Mouse (Mus musculus): Measurements from ENCODE around the gene Ppp4r1. TPM values are rescaled to one million over a fixed set of nuclear protein-coding genes. Genes with fewer than 3 reads are reported as not detected.

Ppp4r1 gene
- total RNA-seq, 2 experiments from 2014 or later, result 32.3 to 35.1 TPM

DNA sequence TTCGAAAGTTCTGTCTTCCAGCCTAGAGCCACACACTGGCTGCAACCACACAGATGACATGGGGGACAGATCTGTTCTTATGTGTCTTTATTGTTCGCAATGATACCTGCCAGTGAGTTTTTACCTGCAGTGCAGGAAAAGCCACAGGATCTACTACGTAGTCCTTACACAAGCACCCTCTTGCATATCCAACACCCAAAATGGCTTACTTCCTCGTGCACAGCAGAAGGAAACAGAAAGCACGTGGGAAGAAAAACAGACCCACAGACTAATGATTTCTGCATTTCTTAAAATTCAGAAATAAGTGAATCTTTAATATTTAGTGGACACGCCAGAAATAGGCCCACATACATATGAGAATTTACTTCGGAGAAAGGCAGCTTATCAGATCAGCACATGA lies 32.6 kb upstream of the Ppp4r1 start:
- no peak overlapping the region for H3K4me3 ChIP-seq
- H3K27ac ChIP-seq, result no peak overlapping the region
- no peak for DNase-seq (ENCODE audit: low spot score in 2 of 2)
- TF ChIP-seq CTCF (conservative IDR thresholded peaks at IDR 0.05), result no peak

DNA sequence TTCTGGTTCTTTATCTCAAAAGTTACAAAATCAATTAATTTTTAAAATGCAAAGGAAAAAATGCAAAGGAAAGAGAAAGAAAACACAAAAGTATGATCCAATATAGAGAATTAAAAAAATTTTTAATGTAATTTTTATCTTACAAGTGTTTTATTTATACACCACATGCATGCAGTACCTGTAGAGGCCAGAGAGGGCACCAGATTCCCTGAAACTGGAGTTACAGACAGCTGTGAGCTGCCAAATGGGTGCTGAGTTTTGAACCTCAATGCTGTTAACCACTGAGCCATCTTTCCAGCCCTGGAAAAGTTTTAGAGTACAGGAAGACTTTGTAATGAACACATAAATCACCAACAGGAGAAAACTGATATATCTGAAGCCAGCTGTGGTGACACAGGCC lies 32.1 kb upstream of the Ppp4r1 start:
- DNase-seq (ENCODE audit: low spot score in 2 of 2), result no peak
- H3K27ac ChIP-seq, result no peak overlapping the region
- no peak overlapping the region for H3K4me3 ChIP-seq
- TF ChIP-seq CTCF (conservative IDR thresholded peaks at IDR 0.05), result peak; percentile 65

DNA sequence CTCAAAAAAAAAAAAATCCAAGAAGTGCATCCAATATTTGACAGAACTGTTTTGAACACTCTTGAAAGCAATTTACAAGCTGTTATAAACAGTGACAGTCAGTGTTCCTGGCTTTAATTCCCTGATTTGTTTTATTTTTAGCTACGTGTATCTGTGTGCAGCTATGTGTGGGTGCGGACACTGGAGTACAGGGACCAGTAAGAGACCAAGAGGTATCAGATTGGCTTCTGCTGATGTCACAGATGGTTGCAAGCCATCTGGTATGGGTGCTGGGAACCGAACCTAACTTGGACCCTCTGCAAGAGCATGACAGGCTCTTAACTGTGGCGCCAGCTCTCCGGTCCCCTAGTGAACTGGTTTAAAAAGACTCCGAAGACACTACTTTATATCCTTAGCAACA lies 29.2 kb upstream of the Ppp4r1 start:
- no peak overlapping the region for H3K4me3 ChIP-seq
- H3K27ac ChIP-seq, result no peak overlapping the region
- no peak for TF ChIP-seq CTCF (conservative IDR thresholded peaks at IDR 0.05)
- DNase-seq (ENCODE audit: low spot score in 2 of 2), result no peak

DNA sequence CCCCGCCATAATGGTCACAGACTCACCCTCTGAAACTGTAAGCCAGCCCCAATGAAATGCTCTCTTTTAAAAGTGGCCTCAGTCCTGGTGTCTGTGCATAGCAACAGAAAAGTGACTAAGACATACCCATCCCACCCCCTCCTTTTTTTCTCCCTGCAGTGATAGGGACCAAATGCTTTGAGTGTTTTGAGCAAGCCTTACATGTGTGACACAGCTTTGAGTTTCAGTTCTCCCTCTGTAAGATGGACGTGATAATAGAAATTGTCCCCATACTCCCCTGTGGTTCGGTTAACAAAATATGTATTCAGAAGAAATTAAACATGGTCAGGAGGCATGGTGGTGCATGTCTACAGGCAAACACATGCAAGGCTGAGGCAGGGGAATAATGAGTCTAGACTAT lies 26.5 kb upstream of the Ppp4r1 start:
- TF ChIP-seq CTCF (conservative IDR thresholded peaks at IDR 0.05), result no peak
- Histone ChIP-seq H3K4me3 (no peak overlapping the region), H3K27ac (no peak overlapping the region)
- no peak for DNase-seq (ENCODE audit: low spot score in 2 of 2)

DNA sequence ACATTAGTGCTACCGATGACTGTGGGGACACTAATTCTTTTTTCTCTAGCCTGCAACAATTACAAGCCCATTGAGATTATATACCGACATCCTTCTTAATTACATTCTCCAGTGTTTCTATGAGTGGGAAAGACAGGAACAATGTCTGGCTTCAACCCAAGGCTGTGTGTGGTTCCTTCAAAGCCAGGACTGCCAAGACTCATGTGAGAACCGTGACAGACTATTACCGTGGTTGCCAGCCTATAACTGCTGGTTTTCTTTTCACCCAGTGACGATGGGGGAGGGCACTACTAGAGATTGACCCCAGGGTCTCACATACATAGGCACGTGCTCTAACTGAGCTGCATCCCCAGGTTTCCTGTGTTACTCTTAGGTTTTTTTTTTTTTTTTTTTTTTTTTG lies 25.2 kb upstream of the Ppp4r1 start:
- no peak for DNase-seq (ENCODE audit: low spot score in 2 of 2)
- Histone ChIP-seq H3K27ac (no peak overlapping the region), H3K4me3 (no peak overlapping the region)
- TF ChIP-seq CTCF (conservative IDR thresholded peaks at IDR 0.05), result no peak

DNA sequence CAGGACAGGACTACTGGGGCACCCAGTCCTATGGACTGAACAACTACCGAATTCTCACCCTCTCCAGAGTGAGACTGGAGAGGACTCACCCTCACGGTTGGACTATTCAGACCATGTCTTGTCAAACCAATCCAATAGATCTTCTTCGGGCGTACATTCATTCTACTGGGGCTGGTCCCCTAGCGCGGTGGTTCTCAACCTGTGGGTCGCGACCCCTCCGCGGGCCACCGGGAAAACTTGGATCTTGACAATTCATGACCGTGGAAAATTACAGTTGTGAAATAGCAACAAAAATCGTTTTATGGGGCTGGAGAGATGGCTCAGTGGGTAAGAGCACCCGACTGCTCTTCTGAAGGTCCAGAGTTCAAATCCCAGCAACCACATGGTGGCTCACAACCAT lies 19.2 kb upstream of the Ppp4r1 start:
- TF ChIP-seq CTCF (conservative IDR thresholded peaks at IDR 0.05), result no peak
- Histone ChIP-seq H3K4me3 (no peak overlapping the region), H3K27ac (no peak overlapping the region)
- DNase-seq (ENCODE audit: low spot score in 2 of 2), result no peak

DNA sequence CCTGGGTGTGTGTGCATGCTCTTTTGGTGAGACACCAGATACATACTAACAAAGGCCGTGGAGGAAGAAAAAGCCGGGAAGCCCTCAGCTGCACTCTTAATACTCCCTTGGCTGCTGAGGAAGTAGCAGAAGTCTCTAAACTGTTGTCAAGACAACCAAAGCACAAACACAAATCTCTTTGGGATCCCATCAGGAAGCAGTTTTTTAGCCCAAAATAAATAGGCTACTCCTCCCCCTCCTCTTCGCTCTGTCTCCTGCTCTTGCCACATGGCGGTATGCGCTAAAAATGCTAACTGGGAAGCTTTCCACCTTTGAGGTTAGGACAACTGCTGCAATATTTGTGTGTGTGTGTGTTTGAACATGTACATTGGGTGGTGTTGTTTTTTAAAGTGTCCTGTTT lies 13.9 kb upstream of the Ppp4r1 start:
- peak; percentile 49 to 60 for DNase-seq (ENCODE audit: low spot score in 2 of 2)
- Histone ChIP-seq H3K27ac (peak overlapping the region; percentile 68), H3K4me3 (peak overlapping the region; percentile 21; the same call in 1 of the 2 replicates)
- TF ChIP-seq CTCF (conservative IDR thresholded peaks at IDR 0.05), result no peak

DNA sequence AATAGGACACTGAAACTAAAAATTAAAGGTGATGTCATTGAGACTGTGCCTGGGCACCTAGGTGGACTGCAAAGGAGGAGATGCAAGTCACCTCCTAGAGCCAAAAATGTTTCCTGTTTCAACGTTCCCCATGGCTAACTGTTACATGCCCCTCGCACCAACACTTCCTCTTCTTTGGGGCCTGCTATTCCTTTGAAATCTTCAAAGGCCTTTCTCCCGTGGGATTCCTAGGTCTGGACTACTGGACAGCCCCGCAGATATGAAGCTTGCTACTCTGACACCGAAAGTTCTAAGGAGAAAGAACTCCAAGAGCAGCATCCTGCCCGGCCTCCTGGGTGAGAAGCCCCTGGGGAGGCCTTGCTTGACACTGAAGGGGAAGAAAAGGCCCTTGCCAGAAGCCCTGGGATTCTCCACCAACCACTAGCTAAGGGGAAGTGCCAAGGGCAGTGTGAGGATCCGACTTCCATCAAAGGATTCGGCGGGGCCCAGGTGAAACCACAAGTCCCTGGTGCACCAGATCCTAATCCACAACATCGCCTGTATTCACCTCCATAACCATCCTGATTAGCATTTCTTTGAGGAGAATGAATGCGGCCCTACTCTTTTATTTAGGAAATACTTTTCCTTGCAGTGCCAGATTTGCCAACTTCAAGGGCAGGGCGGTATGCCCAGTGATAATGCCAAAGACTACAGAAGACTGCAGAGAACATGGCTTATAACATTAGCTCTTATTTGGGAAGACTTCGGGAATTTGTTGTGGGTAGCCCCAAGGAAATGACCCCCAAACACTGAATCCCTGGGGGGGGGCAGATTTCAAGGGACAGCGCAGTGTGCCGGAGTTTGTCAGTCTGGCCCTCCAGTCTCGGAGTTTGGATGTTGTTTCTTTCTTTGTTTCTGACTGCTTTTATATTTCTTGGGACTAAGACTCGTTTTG lies 11.1 kb upstream of the Ppp4r1 start:
- DNase-seq (ENCODE audit: low spot score in 2 of 2), result no peak
- Histone ChIP-seq H3K4me3 (peak overlapping the region; percentile 82), H3K27ac (peak overlapping the region; percentile 90)
- no peak for TF ChIP-seq CTCF (conservative IDR thresholded peaks at IDR 0.05)

DNA sequence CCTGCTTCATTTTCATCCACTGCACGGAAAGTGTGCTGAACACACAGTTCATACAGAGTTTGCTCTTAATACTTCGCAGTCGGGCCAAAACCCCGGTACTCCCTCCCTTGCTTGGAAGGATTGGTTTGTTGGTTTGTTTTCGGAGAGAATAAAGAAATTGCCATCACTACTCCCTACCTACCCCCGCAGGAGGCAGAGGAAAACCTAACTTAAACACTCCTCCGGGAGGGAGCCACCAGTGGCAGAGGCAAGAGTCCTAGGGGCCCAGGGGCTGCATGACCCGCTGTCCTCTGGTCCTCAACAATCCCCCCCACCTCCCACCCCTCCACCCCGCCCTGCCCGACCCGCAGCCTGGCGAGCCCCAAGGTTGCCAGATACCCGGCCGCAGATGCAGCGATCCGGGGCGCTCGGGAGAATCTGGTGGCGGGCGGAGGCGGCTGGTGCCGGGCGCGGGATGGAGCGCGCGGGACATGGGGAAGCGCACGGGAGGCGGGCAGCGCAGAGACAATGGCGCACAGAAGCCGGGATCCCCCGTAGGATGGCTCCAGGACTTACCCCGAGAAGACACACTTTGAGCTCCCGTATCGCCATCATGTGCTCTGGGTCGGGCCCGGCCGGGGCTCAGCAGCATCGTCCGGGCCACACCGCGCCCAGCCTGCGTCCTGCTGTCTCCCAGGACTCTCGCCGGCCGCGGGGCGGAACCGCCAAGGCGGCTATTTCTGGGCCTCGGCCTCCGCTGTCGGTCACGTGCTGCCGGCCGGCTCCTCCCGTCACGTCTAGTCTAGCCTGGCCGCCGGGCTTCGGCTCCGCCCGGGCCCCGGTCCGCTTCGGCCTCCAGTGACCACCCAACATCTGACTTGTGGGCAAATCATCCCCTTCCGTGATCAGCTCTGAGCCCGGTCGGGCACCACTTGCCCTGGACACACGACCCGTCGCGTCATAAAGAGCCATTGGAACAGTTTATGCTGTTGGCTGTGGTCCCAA lies 10.1 kb upstream of the Ppp4r1 start, which contains the start of gene Rab31:
Gene Rab31, minus strand, starts transcription at position 802 of the 984 bp plus-strand sequence.
- Histone ChIP-seq H3K4me3 (peak within 1 kb of the TSS; percentile 82), H3K27ac (peak within 1 kb of the TSS; percentile 90)
- DNase-seq (ENCODE audit: low spot score in 2 of 2), result peak; percentile 63 to 66
- no peak for TF ChIP-seq CTCF (conservative IDR thresholded peaks at IDR 0.05)

DNA sequence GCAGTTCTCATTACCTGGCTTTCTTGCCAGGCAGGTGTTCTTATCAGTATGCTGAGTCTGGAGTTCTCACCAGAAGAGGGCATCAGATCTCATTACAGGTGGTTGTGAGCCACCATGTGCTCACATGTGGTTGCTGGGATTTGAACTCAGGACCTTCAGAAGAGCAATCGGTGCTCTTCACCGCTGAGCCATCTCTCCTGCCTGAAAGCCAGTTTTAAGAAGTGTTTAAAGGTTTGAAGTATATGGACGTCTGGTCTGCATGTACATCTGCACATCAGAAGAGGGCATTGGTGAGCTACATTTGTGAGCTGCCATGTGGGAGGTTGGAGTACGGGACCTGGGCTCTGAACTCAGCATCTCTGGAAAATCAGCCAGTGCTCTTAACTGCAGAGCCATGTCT lies 8.8 kb upstream of the Ppp4r1 start:
- TF ChIP-seq CTCF (conservative IDR thresholded peaks at IDR 0.05), result peak; percentile 68
- Histone ChIP-seq H3K4me3 (no peak overlapping the region), H3K27ac (no peak overlapping the region)
- DNase-seq (ENCODE audit: low spot score in 2 of 2), result no peak

DNA sequence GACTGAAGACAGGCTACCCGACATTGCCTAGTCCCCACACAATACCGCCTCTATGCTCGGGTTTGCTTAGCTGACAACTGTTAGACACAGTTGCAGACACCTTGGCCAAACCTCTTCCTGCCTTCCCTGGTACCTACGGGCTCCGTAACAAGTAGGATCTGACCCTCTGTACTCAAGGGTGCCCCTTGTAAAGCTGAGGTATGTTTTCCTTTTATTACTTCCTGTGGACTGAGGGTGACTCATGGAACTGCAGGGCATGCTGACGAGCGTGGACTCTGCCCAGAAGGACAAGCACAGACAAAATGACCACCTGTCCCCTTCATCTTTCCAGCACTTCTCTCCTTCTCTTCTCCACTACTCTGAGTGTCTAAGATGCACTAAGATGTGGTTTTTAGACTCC lies 7.9 kb upstream of the Ppp4r1 start:
- no peak overlapping the region for H3K27ac ChIP-seq
- DNase-seq (ENCODE audit: low spot score in 2 of 2), result no peak
- H3K4me3 ChIP-seq, result no peak overlapping the region
- no peak for TF ChIP-seq CTCF (conservative IDR thresholded peaks at IDR 0.05)

DNA sequence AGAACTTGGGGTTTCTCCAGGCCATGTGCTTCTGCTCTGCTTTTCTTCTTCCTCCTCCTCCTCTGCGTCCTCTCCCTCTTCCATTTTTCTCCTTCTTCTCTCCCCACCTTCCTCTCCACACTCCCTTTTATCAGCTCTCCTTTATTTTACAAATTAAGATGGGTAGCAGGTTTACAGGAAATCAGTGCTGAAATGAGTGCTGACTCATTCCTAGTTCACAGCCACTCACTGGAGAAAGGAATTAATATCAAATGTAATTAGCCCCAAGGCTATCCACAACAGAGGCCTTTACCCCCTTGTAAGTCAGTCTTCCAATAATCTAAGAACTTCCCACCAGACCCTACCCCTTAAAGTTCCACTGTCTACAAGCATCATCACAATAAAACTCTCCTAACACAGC lies 6.1 kb upstream of the Ppp4r1 start:
- TF ChIP-seq CTCF (conservative IDR thresholded peaks at IDR 0.05), result no peak
- Histone ChIP-seq H3K4me3 (no peak overlapping the region), H3K27ac (no peak overlapping the region)
- DNase-seq (ENCODE audit: low spot score in 2 of 2), result no peak

DNA sequence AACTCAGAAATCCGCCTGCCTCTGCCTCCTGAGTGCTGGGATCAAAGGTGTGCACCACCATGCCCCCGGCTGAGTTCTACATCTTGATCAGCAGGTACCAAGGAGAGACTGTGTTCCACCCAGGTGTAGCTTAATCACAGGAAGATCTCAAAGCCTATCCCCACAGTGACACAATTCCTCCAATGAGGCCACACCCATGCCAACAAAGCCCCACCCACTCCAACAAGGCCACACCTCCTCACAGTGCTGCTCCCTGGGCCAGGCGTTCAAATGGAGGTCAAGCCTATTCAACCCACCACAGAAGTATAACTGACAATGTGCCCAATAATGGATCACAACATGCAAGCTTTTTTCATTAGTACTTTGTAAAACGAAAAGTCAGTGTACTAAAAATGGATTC lies 4.9 kb upstream of the Ppp4r1 start:
- Histone ChIP-seq H3K4me3 (no peak overlapping the region), H3K27ac (no peak overlapping the region)
- no peak for TF ChIP-seq CTCF (conservative IDR thresholded peaks at IDR 0.05)
- no peak for DNase-seq (ENCODE audit: low spot score in 2 of 2)
